Mouse (Mus musculus): ENCODE measurements around the gene Tmem207. TPM values are rescaled to one million over a fixed set of nuclear protein-coding genes. Genes with fewer than 3 reads are reported as not detected.

Tmem207 gene
- 0.20 TPM in 2 replicates for polyA plus RNA-seq (2014; fragmentation: Nextera tagmentation; extraction: Ambion mirVana)

GRCm38 (mm10) chr16:26526669-26527068, at the start of gene Tmem207:
Gene Tmem207, minus strand, starts transcription at chr16:26526769.
- ATAC-seq (ENCODE audit: low FRiP score, low TSS enrichment): no peak
- no peak within 1 kb of the TSS for H3K9ac ChIP-seq (replicated peaks; ENCODE audit: low read length)
- 73% methylated on average over 4 of the region's 4 CpGs for WGBS
- no peak within 1 kb of the TSS for H3K27ac ChIP-seq (replicated peaks; ENCODE audit: low read depth, low read length)
- H3K4me3 ChIP-seq (replicated peaks; ENCODE audit: low read depth, low read length): no peak within 1 kb of the TSS
- peaks cover 23% of the 10 kb centered on the region for H3K4me1 ChIP-seq (ENCODE audit: control insufficient read depth, insufficient read depth, low read length)
- H3K36me3 ChIP-seq (ENCODE audit: control insufficient read depth, insufficient read depth, low read length): no peaks in the 10 kb centered on the region
- DNase-seq: no peak
- H3K4me2 ChIP-seq (ENCODE audit: low read length): no peak within 1 kb of the TSS
- H3K27me3 ChIP-seq (ENCODE audit: control insufficient read depth, insufficient read depth, low read length): no peaks in the 10 kb centered on the region
- H3K9me3 ChIP-seq (ENCODE audit: control insufficient read depth, low read length): no peaks in the 10 kb centered on the region

- Histone ChIP-seq H3K4me2 (ENCODE audit: low read length) (no peak overlapping the region), H3K4me1 (ENCODE audit: control insufficient read depth, insufficient read depth, low read length) (no peaks in the 10 kb centered on the region), H3K9me3 (ENCODE audit: control insufficient read depth, low read length) (no peaks in the 10 kb centered on the region), H3K27me3 (ENCODE audit: control insufficient read depth, insufficient read depth, low read length) (no peaks in the 10 kb centered on the region), H3K4me3 (replicated peaks; ENCODE audit: low read depth, low read length) (no peak overlapping the region), H3K27ac (replicated peaks; ENCODE audit: low read depth, low read length) (no peak overlapping the region), H3K36me3 (ENCODE audit: control insufficient read depth, insufficient read depth, low read length) (no peaks in the 10 kb centered on the region), H3K9ac (replicated peaks; ENCODE audit: low read length) (no peak overlapping the region)
- WGBS: 90% methylated on average over 5 of the region's 5 CpGs
- DNase-seq (no peak), ATAC-seq (ENCODE audit: low FRiP score, low TSS enrichment) (no peak)
Observed at GRCm38 (mm10) chr16:26574173-26574572, 47.6 kb upstream of the Tmem207 start.

- 88% methylated on average over 2 of the region's 2 CpGs for WGBS
- no peak for ATAC-seq (ENCODE audit: low FRiP score, low TSS enrichment)
- no peak overlapping the region for H3K4me3 ChIP-seq (replicated peaks; ENCODE audit: low read depth, low read length)
- H3K9me3 ChIP-seq (ENCODE audit: control insufficient read depth, low read length): no peaks in the 10 kb centered on the region
- DNase-seq: no peak
- no peaks in the 10 kb centered on the region for H3K36me3 ChIP-seq (ENCODE audit: control insufficient read depth, insufficient read depth, low read length)
- no peak overlapping the region for H3K4me2 ChIP-seq (ENCODE audit: low read length)
- no peaks in the 10 kb centered on the region for H3K27me3 ChIP-seq (ENCODE audit: control insufficient read depth, insufficient read depth, low read length)
- no peak overlapping the region for H3K9ac ChIP-seq (replicated peaks; ENCODE audit: low read length)
- H3K4me1 ChIP-seq (ENCODE audit: control insufficient read depth, insufficient read depth, low read length): no peaks in the 10 kb centered on the region
- H3K27ac ChIP-seq (replicated peaks; ENCODE audit: low read depth, low read length): no peak overlapping the region
Observed at GRCm38 (mm10) chr16:26571836-26572235, 45.3 kb upstream of the Tmem207 start.

- Histone ChIP-seq H3K27ac (replicated peaks; ENCODE audit: low read depth, low read length) (no peak overlapping the region), H3K4me1 (ENCODE audit: control insufficient read depth, insufficient read depth, low read length) (no peaks in the 10 kb centered on the region), H3K27me3 (ENCODE audit: control insufficient read depth, insufficient read depth, low read length) (no peaks in the 10 kb centered on the region), H3K4me3 (replicated peaks; ENCODE audit: low read depth, low read length) (no peak overlapping the region), H3K4me2 (ENCODE audit: low read length) (no peak overlapping the region), H3K9ac (replicated peaks; ENCODE audit: low read length) (no peak overlapping the region), H3K9me3 (ENCODE audit: control insufficient read depth, low read length) (no peaks in the 10 kb centered on the region), H3K36me3 (ENCODE audit: control insufficient read depth, insufficient read depth, low read length) (no peaks in the 10 kb centered on the region)
- no peak for ATAC-seq (ENCODE audit: low FRiP score, low TSS enrichment)
- DNase-seq: no peak
Observed at GRCm38 (mm10) chr16:26569387-26569978, 42.9 kb upstream of the Tmem207 start.

GRCm38 (mm10) chr16:26562771-26563170, 36.2 kb upstream of the Tmem207 start:
- DNase-seq: no peak
- H3K27me3 ChIP-seq (ENCODE audit: control insufficient read depth, insufficient read depth, low read length): no peaks in the 10 kb centered on the region
- no peaks in the 10 kb centered on the region for H3K36me3 ChIP-seq (ENCODE audit: control insufficient read depth, insufficient read depth, low read length)
- 87% methylated on average over 2 of the region's 2 CpGs for WGBS
- ATAC-seq (ENCODE audit: low FRiP score, low TSS enrichment): no peak
- no peak overlapping the region for H3K27ac ChIP-seq (replicated peaks; ENCODE audit: low read depth, low read length)
- H3K4me1 ChIP-seq (ENCODE audit: control insufficient read depth, insufficient read depth, low read length): no peaks in the 10 kb centered on the region
- H3K9ac ChIP-seq (replicated peaks; ENCODE audit: low read length): no peak overlapping the region
- H3K4me3 ChIP-seq (replicated peaks; ENCODE audit: low read depth, low read length): no peak overlapping the region
- H3K9me3 ChIP-seq (ENCODE audit: control insufficient read depth, low read length): no peaks in the 10 kb centered on the region
- no peak overlapping the region for H3K4me2 ChIP-seq (ENCODE audit: low read length)

DNA sequence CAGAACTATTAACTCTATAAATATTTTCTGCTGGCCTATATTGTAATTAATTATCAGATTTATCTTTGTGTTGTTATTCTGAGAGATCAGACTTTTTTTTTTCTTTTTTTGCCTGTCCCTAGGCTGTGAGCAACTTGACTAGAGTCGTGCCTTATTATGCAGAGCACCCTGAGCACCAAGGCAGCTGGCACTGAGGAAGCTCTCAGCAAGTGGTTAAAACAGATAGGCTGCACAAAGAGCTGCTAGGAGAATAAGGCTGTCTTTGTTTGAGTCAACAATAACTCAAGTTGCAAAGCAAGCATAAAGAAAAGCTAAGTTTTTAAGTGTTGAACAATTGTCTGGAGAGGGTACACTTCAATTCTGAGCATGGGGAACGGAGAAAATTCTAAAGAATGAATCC, 35.2 kb upstream of the Tmem207 start:
- Histone ChIP-seq H3K4me2 (ENCODE audit: low read length) (no peak overlapping the region), H3K9ac (replicated peaks; ENCODE audit: low read length) (no peak overlapping the region), H3K9me3 (ENCODE audit: control insufficient read depth, low read length) (no peaks in the 10 kb centered on the region), H3K4me3 (replicated peaks; ENCODE audit: low read depth, low read length) (no peak overlapping the region), H3K27me3 (ENCODE audit: control insufficient read depth, insufficient read depth, low read length) (no peaks in the 10 kb centered on the region), H3K27ac (replicated peaks; ENCODE audit: low read depth, low read length) (no peak overlapping the region), H3K4me1 (ENCODE audit: control insufficient read depth, insufficient read depth, low read length) (no peaks in the 10 kb centered on the region), H3K36me3 (ENCODE audit: control insufficient read depth, insufficient read depth, low read length) (no peaks in the 10 kb centered on the region)
- WGBS: 17% methylated on average over 2 of the region's 2 CpGs
- ATAC-seq (ENCODE audit: low FRiP score, low TSS enrichment) (no peak), DNase-seq (no peak)

DNA sequence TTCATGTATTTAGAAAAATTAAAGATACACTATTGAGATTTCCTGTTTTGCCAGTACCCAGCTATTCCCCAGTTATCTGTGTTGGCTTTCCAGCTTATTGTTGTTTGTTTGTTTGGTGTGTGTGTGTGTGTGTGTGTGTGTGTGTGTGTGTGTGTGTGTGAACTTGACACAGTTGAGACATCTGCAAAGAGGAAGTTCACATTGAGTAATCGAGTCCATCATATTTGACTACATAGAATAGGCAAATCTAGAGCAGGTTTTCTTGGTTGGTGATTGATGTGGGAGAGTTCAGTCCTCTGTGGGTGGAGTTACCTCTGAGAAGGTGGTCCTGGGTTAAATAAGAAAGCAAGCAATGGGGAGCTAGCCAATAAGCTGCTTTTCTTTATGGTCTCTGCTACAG, 32.2 kb upstream of the Tmem207 start:
- Histone ChIP-seq H3K36me3 (ENCODE audit: control insufficient read depth, insufficient read depth, low read length) (no peaks in the 10 kb centered on the region), H3K27ac (replicated peaks; ENCODE audit: low read depth, low read length) (no peak overlapping the region), H3K4me3 (replicated peaks; ENCODE audit: low read depth, low read length) (no peak overlapping the region), H3K9ac (replicated peaks; ENCODE audit: low read length) (no peak overlapping the region), H3K27me3 (ENCODE audit: control insufficient read depth, insufficient read depth, low read length) (no peaks in the 10 kb centered on the region), H3K4me1 (ENCODE audit: control insufficient read depth, insufficient read depth, low read length) (no peaks in the 10 kb centered on the region), H3K4me2 (ENCODE audit: low read length) (no peak overlapping the region), H3K9me3 (ENCODE audit: control insufficient read depth, low read length) (no peaks in the 10 kb centered on the region)
- WGBS: 89% methylated on average over 1 of the region's 1 CpGs
- no peak for ATAC-seq (ENCODE audit: low FRiP score, low TSS enrichment)
- no peak for DNase-seq

DNA sequence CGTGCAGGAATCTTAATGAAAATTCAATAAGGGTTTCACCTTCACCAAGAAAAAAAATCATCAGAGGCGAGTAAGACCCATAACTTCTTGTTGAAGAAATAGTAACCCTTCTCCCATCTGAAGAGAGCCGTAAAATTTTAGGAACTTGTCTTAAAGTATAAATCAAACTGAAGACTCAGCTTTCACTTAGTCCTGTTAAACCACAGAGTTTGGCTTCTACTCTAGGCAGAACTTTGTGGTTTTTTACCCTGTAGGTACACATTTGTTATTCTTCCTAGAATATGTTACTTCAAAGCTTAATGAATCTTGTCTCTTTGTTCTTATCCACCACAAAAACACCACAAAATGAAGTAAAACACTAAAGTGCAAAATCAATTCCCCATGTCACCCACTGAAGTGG, 25.7 kb upstream of the Tmem207 start:
- Histone ChIP-seq H3K4me1 (ENCODE audit: control insufficient read depth, insufficient read depth, low read length) (no peaks in the 10 kb centered on the region), H3K27ac (replicated peaks; ENCODE audit: low read depth, low read length) (no peak overlapping the region), H3K9me3 (ENCODE audit: control insufficient read depth, low read length) (no peaks in the 10 kb centered on the region), H3K4me2 (ENCODE audit: low read length) (no peak overlapping the region), H3K9ac (replicated peaks; ENCODE audit: low read length) (no peak overlapping the region), H3K4me3 (replicated peaks; ENCODE audit: low read depth, low read length) (no peak overlapping the region), H3K36me3 (ENCODE audit: control insufficient read depth, insufficient read depth, low read length) (no peaks in the 10 kb centered on the region), H3K27me3 (ENCODE audit: control insufficient read depth, insufficient read depth, low read length) (no peaks in the 10 kb centered on the region)
- ATAC-seq (ENCODE audit: low FRiP score, low TSS enrichment) (no peak), DNase-seq (no peak)
- WGBS: 91% methylated on average over 3 of the region's 3 CpGs

DNA sequence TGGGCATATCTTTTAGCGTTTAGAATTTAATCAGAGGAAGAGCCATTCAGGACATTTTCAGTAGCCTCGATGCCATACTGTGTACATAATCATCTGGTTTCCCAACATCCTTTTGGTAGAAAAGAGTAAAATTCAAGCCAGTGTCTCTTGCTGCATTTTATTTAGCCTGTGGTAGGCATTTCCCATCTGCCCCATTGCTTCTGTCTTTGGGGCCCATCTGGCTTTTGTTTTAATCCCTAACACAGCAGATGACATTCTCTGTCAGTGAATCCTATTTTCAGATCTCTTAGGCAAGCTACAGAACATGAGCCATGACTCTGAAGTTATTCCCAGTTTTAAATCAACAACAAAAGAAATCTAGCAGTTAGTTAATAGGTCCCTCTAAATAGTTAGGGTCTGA, 22.7 kb upstream of the Tmem207 start:
- ATAC-seq (ENCODE audit: low FRiP score, low TSS enrichment): no peak
- Histone ChIP-seq H3K4me1 (ENCODE audit: control insufficient read depth, insufficient read depth, low read length) (peaks cover 9% of the 10 kb centered on the region; the same call in 1 of the 2 replicates), H3K27ac (replicated peaks; ENCODE audit: low read depth, low read length) (no peak overlapping the region), H3K27me3 (ENCODE audit: control insufficient read depth, insufficient read depth, low read length) (no peaks in the 10 kb centered on the region), H3K4me2 (ENCODE audit: low read length) (no peak overlapping the region), H3K9ac (replicated peaks; ENCODE audit: low read length) (no peak overlapping the region), H3K36me3 (ENCODE audit: control insufficient read depth, insufficient read depth, low read length) (no peaks in the 10 kb centered on the region), H3K4me3 (replicated peaks; ENCODE audit: low read depth, low read length) (no peak overlapping the region), H3K9me3 (ENCODE audit: control insufficient read depth, low read length) (no peaks in the 10 kb centered on the region)
- 96% methylated on average over 2 of the region's 2 CpGs for WGBS
- DNase-seq: no peak

All from midbrain, embryonic 14.5 days (tissue).